Comparison of ENCODE assay signal across 24 mouse cellular contexts in the genomic region with DNA sequence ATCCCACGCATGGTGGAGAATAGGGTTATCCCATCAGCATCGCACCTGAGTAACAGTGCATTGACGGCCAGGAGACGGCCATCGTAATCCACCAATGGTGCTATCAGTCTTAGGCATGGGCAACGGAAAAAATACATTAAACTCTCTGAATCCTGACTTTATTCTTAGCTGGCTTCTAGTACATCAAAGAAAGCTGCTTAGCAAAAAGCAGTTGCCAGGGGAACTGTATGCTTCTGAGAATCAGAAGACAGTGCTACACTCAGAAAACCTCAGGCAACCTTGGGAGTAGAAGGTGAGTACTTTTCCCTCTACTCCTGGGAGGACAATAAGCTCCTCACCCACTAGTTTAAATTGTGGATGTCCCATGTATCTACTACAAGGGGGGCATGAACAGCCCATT.
DNase-seq lines count a peak whose midpoint lies in the region; ATAC-seq and TF ChIP-seq lines count a peak whose summit lies in the region.
"Had no signal": no experiment of that assay in that cellular context is flagged by ENCODE, and none has a peak within 500 bp of the region (broad histone marks: within the 10 kb centered on the region; RNA-seq: fewer than 3 reads in every experiment).

No protein-coding gene starts in this region.

- no peak for TF ChIP-seq POLR2A in heart, adult 2 months (IDR thresholded peaks at IDR 0.05; ENCODE audit: insufficient read depth, low read depth, low read length)

- H3K27ac ChIP-seq in forebrain, embryonic 16.5 days (ENCODE audit: low read length) = peak overlapping the region; percentile 32; the same call in 1 of the 2 replicates
- no peak overlapping the region for H3K27ac ChIP-seq in forebrain, embryonic 11.5 days (ENCODE audit: low read depth, low read length)
- peak overlapping the region; percentile 42; the same call in 1 of the 2 replicates for H3K27ac ChIP-seq in heart, embryonic 10.5 days
- H3K27ac ChIP-seq in heart, adult 2 months = no peak overlapping the region
- H3K27ac ChIP-seq in layer of hippocampus, adult 2 months = peak overlapping the region; percentile 91
- H3K27ac ChIP-seq in midbrain, postnatal 0 days (ENCODE audit: low read depth, low read length) = no peak overlapping the region
- H3K27ac ChIP-seq in midbrain, embryonic 13.5 days = no peak overlapping the region
- H3K27ac ChIP-seq: embryonic facial prominence, embryonic 12.5 days; embryonic facial prominence, embryonic 15.5 days; forebrain, embryonic 12.5 days; gastrocnemius, adult 2 months; hindbrain, embryonic 12.5 days; hindbrain, embryonic 15.5 days had no signal

- no peaks in the 10 kb centered on the region for H3K36me3 ChIP-seq in forebrain, embryonic 16.5 days (ENCODE audit: control insufficient read depth, insufficient read depth)
- no peaks in the 10 kb centered on the region for H3K36me3 ChIP-seq in forebrain, embryonic 11.5 days (ENCODE audit: control insufficient read depth, insufficient read depth, low read length)
- no peaks in the 10 kb centered on the region for H3K36me3 ChIP-seq in heart, embryonic 10.5 days
- H3K36me3 ChIP-seq in heart, adult 2 months (ENCODE audit: control insufficient read depth, insufficient read depth, low read length) = no peaks in the 10 kb centered on the region
- H3K36me3 ChIP-seq in midbrain, postnatal 0 days (ENCODE audit: insufficient read depth, low read length) = no peaks in the 10 kb centered on the region
- H3K36me3 ChIP-seq in midbrain, embryonic 13.5 days = no peaks in the 10 kb centered on the region
- H3K36me3 ChIP-seq: embryonic facial prominence, embryonic 12.5 days; embryonic facial prominence, embryonic 15.5 days; forebrain, embryonic 12.5 days; hindbrain, embryonic 12.5 days; hindbrain, embryonic 15.5 days had no signal

- no peaks in the 10 kb centered on the region for H3K79me2 ChIP-seq in heart, adult 2 months (replicated peaks; ENCODE audit: control insufficient read depth, insufficient read depth, low read length)

- no peak for TF ChIP-seq EP300 in heart, adult 2 months (IDR thresholded peaks at IDR 0.05; ENCODE audit: insufficient read depth, low read depth, low read length)

- 90% methylated on average over 6 of the region's 6 CpGs for WGBS in forebrain, embryonic 16.5 days
- WGBS in forebrain, embryonic 11.5 days = 89% methylated on average over 6 of the region's 6 CpGs
- 91% methylated on average over 6 of the region's 6 CpGs for WGBS in heart, embryonic 10.5 days
- WGBS in heart, adult 2 months = 93% methylated on average over 6 of the region's 6 CpGs
- WGBS in midbrain, postnatal 0 days = 63% methylated on average over 6 of the region's 6 CpGs
- 86% methylated on average over 6 of the region's 6 CpGs for WGBS in midbrain, embryonic 13.5 days

- TF ChIP-seq CTCF in heart, adult 2 months (IDR thresholded peaks at IDR 0.05) = no peak
- no peak for TF ChIP-seq CTCF in layer of hippocampus, adult 2 months (conservative IDR thresholded peaks at IDR 0.05)
- TF ChIP-seq CTCF in midbrain, postnatal 0 days (IDR thresholded peaks at IDR 0.05) = no peak

- H3K9ac ChIP-seq in forebrain, embryonic 16.5 days (replicated peaks; ENCODE audit: low read depth, low read length) = no peak overlapping the region
- no peak overlapping the region for H3K9ac ChIP-seq in forebrain, embryonic 11.5 days (ENCODE audit: low read length)
- no peak overlapping the region for H3K9ac ChIP-seq in heart, adult 2 months (ENCODE audit: low read depth, low read length)
- no peak overlapping the region for H3K9ac ChIP-seq in midbrain, postnatal 0 days (replicated peaks; ENCODE audit: low read length, poor library complexity, severe bottlenecking)
- H3K9ac ChIP-seq in midbrain, embryonic 13.5 days (replicated peaks) = no peak overlapping the region
- H3K9ac ChIP-seq: embryonic facial prominence, embryonic 12.5 days; embryonic facial prominence, embryonic 15.5 days; forebrain, embryonic 12.5 days; hindbrain, embryonic 12.5 days; hindbrain, embryonic 15.5 days had no signal

- no peak overlapping the region for H3K4me3 ChIP-seq in forebrain, embryonic 16.5 days (replicated peaks; ENCODE audit: low read length)
- no peak overlapping the region for H3K4me3 ChIP-seq in forebrain, embryonic 11.5 days (ENCODE audit: low read depth, low read length)
- no peak overlapping the region for H3K4me3 ChIP-seq in heart, embryonic 10.5 days
- no peak overlapping the region for H3K4me3 ChIP-seq in heart, adult 2 months
- H3K4me3 ChIP-seq in layer of hippocampus, adult 2 months = no peak overlapping the region
- H3K4me3 ChIP-seq in midbrain, postnatal 0 days (ENCODE audit: low read depth, low read length) = no peak overlapping the region
- H3K4me3 ChIP-seq in midbrain, embryonic 13.5 days (replicated peaks) = no peak overlapping the region
- H3K4me3 ChIP-seq: embryonic facial prominence, embryonic 12.5 days; embryonic facial prominence, embryonic 15.5 days; forebrain, embryonic 12.5 days; gastrocnemius, adult 2 months; hindbrain, embryonic 12.5 days; hindbrain, embryonic 15.5 days had no signal

- H3K4me1 ChIP-seq in forebrain, embryonic 16.5 days (replicated peaks; ENCODE audit: control insufficient read depth, insufficient read depth, low read length) = peaks cover 5% of the 10 kb centered on the region
- no peaks in the 10 kb centered on the region for H3K4me1 ChIP-seq in forebrain, embryonic 11.5 days (replicated peaks; ENCODE audit: control insufficient read depth, insufficient read depth, low read length)
- peaks cover 44% of the 10 kb centered on the region for H3K4me1 ChIP-seq in heart, embryonic 10.5 days
- H3K4me1 ChIP-seq in heart, adult 2 months (ENCODE audit: control insufficient read depth, insufficient read depth, low read length) = peaks cover 1% of the 10 kb centered on the region; the same call in 1 of the 2 replicates
- H3K4me1 ChIP-seq in midbrain, postnatal 0 days (ENCODE audit: insufficient read depth, low read length) = peaks cover 2% of the 10 kb centered on the region; the same call in 1 of the 2 replicates
- no peaks in the 10 kb centered on the region for H3K4me1 ChIP-seq in midbrain, embryonic 13.5 days (replicated peaks)
- H3K4me1 ChIP-seq: embryonic facial prominence, embryonic 12.5 days; embryonic facial prominence, embryonic 15.5 days; forebrain, embryonic 12.5 days; hindbrain, embryonic 12.5 days; hindbrain, embryonic 15.5 days had no signal

- intact Hi-C loops in heart, adult 2 months (cut with DNase I) = no loop called here

- H3K27me3 ChIP-seq in forebrain, embryonic 16.5 days (replicated peaks; ENCODE audit: control insufficient read depth, insufficient read depth, low read length) = no peaks in the 10 kb centered on the region
- H3K27me3 ChIP-seq in forebrain, embryonic 11.5 days (ENCODE audit: control insufficient read depth, insufficient read depth, low read length) = no peaks in the 10 kb centered on the region
- H3K27me3 ChIP-seq in heart, embryonic 10.5 days (ENCODE audit: insufficient read depth, poor library complexity, severe bottlenecking) = no peaks in the 10 kb centered on the region; the same call in 1 of the 2 replicates
- no peaks in the 10 kb centered on the region for H3K27me3 ChIP-seq in heart, adult 2 months (ENCODE audit: control insufficient read depth, insufficient read depth, low read length)
- no peaks in the 10 kb centered on the region for H3K27me3 ChIP-seq in midbrain, postnatal 0 days (ENCODE audit: insufficient read depth, low read length)
- H3K27me3 ChIP-seq in midbrain, embryonic 13.5 days = no peaks in the 10 kb centered on the region
- H3K27me3 ChIP-seq: embryonic facial prominence, embryonic 12.5 days; embryonic facial prominence, embryonic 15.5 days; forebrain, embryonic 12.5 days; hindbrain, embryonic 12.5 days; hindbrain, embryonic 15.5 days had no signal

- H3K4me2 ChIP-seq in forebrain, embryonic 16.5 days (ENCODE audit: low read length) = no peak overlapping the region
- no peak overlapping the region for H3K4me2 ChIP-seq in forebrain, embryonic 11.5 days (ENCODE audit: low read depth, low read length, severe bottlenecking)
- no peak overlapping the region for H3K4me2 ChIP-seq in midbrain, postnatal 0 days (ENCODE audit: low read depth, low read length, poor library complexity, severe bottlenecking)
- H3K4me2 ChIP-seq in midbrain, embryonic 13.5 days (replicated peaks) = no peak overlapping the region
- H3K4me2 ChIP-seq: embryonic facial prominence, embryonic 12.5 days; embryonic facial prominence, embryonic 15.5 days; forebrain, embryonic 12.5 days; hindbrain, embryonic 12.5 days; hindbrain, embryonic 15.5 days had no signal

- DNase-seq in forebrain, embryonic 11.5 days (ENCODE audit: low spot score) = no peak
- no peak for DNase-seq in heart, embryonic 10.5 days (ENCODE audit: low spot score)
- no peak for DNase-seq in heart, adult 2 months
- DNase-seq in layer of hippocampus, adult 2 months (ENCODE audit: low spot score in 2 of 2) = peak in 1 of 2 experiments; percentile 26
- DNase-seq in layer of hippocampus, adult 9-11 months = no peak
- no peak for DNase-seq in midbrain, postnatal 0 days (ENCODE audit: low spot score)
- DNase-seq: adrenal gland, adult 8-10 months; adrenal gland, postnatal 25 days; cerebellum, adult 18-20 months; cerebellum, adult 9-10 months; cerebellum, postnatal 14 days; gastrocnemius, adult 2 months; gastrocnemius, postnatal 14 days; heart, adult 11 months; heart, postnatal 14 days had no signal

- ATAC-seq in forebrain, embryonic 16.5 days = no peak
- ATAC-seq in forebrain, embryonic 11.5 days (replicated peaks; ENCODE audit: low FRiP score) = no peak
- ATAC-seq in midbrain, postnatal 0 days (ENCODE audit: low FRiP score) = peak; percentile 45; the same call in 1 of the 2 replicates
- no peak for ATAC-seq in midbrain, embryonic 13.5 days
- ATAC-seq: activated CD4-positive, CD25-positive, alpha-beta regulatory T cell, adult 4 months; intestine, postnatal 0 days had no signal

- H3K9me3 ChIP-seq in forebrain, embryonic 16.5 days (ENCODE audit: control insufficient read depth, low read length) = no peaks in the 10 kb centered on the region
- H3K9me3 ChIP-seq in forebrain, embryonic 11.5 days (ENCODE audit: control insufficient read depth, low read length) = no peaks in the 10 kb centered on the region
- H3K9me3 ChIP-seq in heart, embryonic 10.5 days = no peaks in the 10 kb centered on the region
- no peaks in the 10 kb centered on the region for H3K9me3 ChIP-seq in midbrain, postnatal 0 days (ENCODE audit: low read length)
- H3K9me3 ChIP-seq in midbrain, embryonic 13.5 days = no peaks in the 10 kb centered on the region
- H3K9me3 ChIP-seq: embryonic facial prominence, embryonic 12.5 days; embryonic facial prominence, embryonic 15.5 days; forebrain, embryonic 12.5 days; hindbrain, embryonic 12.5 days; hindbrain, embryonic 15.5 days had no signal

Comparison
In these comparisons a context has a peak if more than half of its experiments do, and no peak if none do; other contexts are left out.
1. H3K27ac ChIP-seq: peak in forebrain, embryonic 16.5 days (single experiment), heart, embryonic 10.5 days (single experiment) and layer of hippocampus, adult 2 months (single experiment); none in forebrain, embryonic 11.5 days (single experiment), heart, adult 2 months (single experiment), midbrain, postnatal 0 days (single experiment) and midbrain, embryonic 13.5 days (single experiment).